Mouse (Mus musculus) ES-E14 (cell line): Measurements from ENCODE around the gene Stx7.
A peak's percentile ranks its signal among the peaks of the same experiment; 100 is the strongest.

Source experiments
- CHD2 ChIP-seq: IDR thresholded peaks from 2 replicates; pipeline ENCODE4 v1.6.1; 2014; ENCODE audit warnings: mild to moderate bottlenecking, low read depth, low read length, inconsistent platforms
- HCFC1 ChIP-seq: IDR thresholded peaks from 2 replicates; pipeline ENCODE4 v1.6.1; 2012; ENCODE audit warnings: low read length, inconsistent platforms, borderline replicate concordance; ENCODE audit not compliant: insufficient read depth
- MAFK ChIP-seq: IDR thresholded peaks from 2 replicates; pipeline ENCODE4 v1.6.1; 2014; ENCODE audit warnings: mild to moderate bottlenecking, low read depth, low read length, inconsistent platforms; ENCODE audit not compliant: insufficient read depth
- ZC3H11A ChIP-seq: IDR thresholded peaks from 2 replicates; pipeline ENCODE4 v1.6.1; 2012; ENCODE audit warnings: low read depth, mild to moderate bottlenecking, inconsistent platforms, low read length, borderline replicate concordance
- ZNF384 ChIP-seq: IDR thresholded peaks from 2 replicates; pipeline ENCODE4 v1.6.1; 2012; ENCODE audit warnings: low read depth, low read length, inconsistent platforms

- TF ChIP-seq MAFK: no peak
- TF ChIP-seq ZNF384: no peak
- TF ChIP-seq CHD2: no peak
- 0 out of 2 replicates have a peak, but pooled peaks have one; percentile 16 for TF ChIP-seq HCFC1
- no peak for TF ChIP-seq ZC3H11A
Observed at GRCm38 (mm10) chr10:24149135-24149781, at the start of gene Stx7.
